Comparison of ENCODE assay signal across 11 mouse cellular contexts in genomic region chr1:53844914-53845612, GRCm38 (mm10).
DNase-seq lines count a peak whose midpoint lies in the region; ATAC-seq and TF ChIP-seq lines count a peak whose summit lies in the region.
"Had no signal": no experiment of that assay in that cellular context is flagged by ENCODE, and none has a peak within 500 bp of the region (broad histone marks: within the 10 kb centered on the region; RNA-seq: fewer than 3 reads in every experiment).

No protein-coding gene starts in this region.

- H3K4me1 ChIP-seq in liver, adult 2 months (ENCODE audit: control insufficient read depth, insufficient read depth, low read length) = no peaks in the 10 kb centered on the region
- H3K4me1 ChIP-seq in liver, postnatal 0 days (ENCODE audit: insufficient read depth) = peaks cover 3% of the 10 kb centered on the region; the same call in 1 of the 2 replicates
- peaks cover 11% of the 10 kb centered on the region; the same call in 1 of the 2 replicates for H3K4me1 ChIP-seq in neural tube, embryonic 15.5 days
- H3K4me1 ChIP-seq in forebrain, postnatal 0 days (ENCODE audit: insufficient read depth) = no peaks in the 10 kb centered on the region
- H3K4me1 ChIP-seq: limb, embryonic 12.5 days had no signal

- DNase-seq in liver, adult 2 months (ENCODE audit: extremely low read depth, low read depth, low spot score) = peak; percentile 6
- DNase-seq in liver, postnatal 0 days = no peak
- DNase-seq in CD4-positive helper T cell, adult 2 months (ENCODE audit: low read depth, low spot score) = peak; percentile 73
- DNase-seq in induced T-regulatory cell, adult 2 months (ENCODE audit: low read depth) = peak; percentile 77
- no peak for DNase-seq in gastrocnemius, adult 2 months
- no peak for DNase-seq in retina, postnatal 1 day
- no peak for DNase-seq in forebrain, postnatal 0 days
- DNase-seq: adrenal gland, postnatal 25 days; cerebellum, postnatal 14 days had no signal

- intact Hi-C loops in gastrocnemius, adult 2 months (cut with DNase I) = no loop called here

- no peaks in the 10 kb centered on the region for H3K79me2 ChIP-seq in liver, adult 2 months (ENCODE audit: control insufficient read depth, insufficient read depth, low read length)

- TF ChIP-seq EP300 in liver, postnatal 0 days (IDR thresholded peaks at IDR 0.05; ENCODE audit: low read depth) = no peak

- no peak overlapping the region for H3K9ac ChIP-seq in liver, adult 2 months (ENCODE audit: low read depth, low read length)
- H3K9ac ChIP-seq in liver, postnatal 0 days (replicated peaks) = no peak overlapping the region
- no peak overlapping the region for H3K9ac ChIP-seq in neural tube, embryonic 15.5 days (replicated peaks)
- H3K9ac ChIP-seq in forebrain, postnatal 0 days = no peak overlapping the region
- H3K9ac ChIP-seq: limb, embryonic 12.5 days had no signal

- H3K36me3 ChIP-seq in liver, adult 2 months (ENCODE audit: control insufficient read depth, insufficient read depth, low read length) = no peaks in the 10 kb centered on the region
- no peaks in the 10 kb centered on the region for H3K36me3 ChIP-seq in liver, postnatal 0 days (replicated peaks; ENCODE audit: insufficient read depth, low read length)
- H3K36me3 ChIP-seq in neural tube, embryonic 15.5 days = 0 out of 2 replicates have a peak, but pooled peaks cover 7% of the 10 kb centered on the region
- no peaks in the 10 kb centered on the region for H3K36me3 ChIP-seq in forebrain, postnatal 0 days (ENCODE audit: insufficient read depth)
- H3K36me3 ChIP-seq: limb, embryonic 12.5 days had no signal

- H3K9me3 ChIP-seq in liver, postnatal 0 days (ENCODE audit: low read length) = no peaks in the 10 kb centered on the region
- no peaks in the 10 kb centered on the region for H3K9me3 ChIP-seq in neural tube, embryonic 15.5 days (replicated peaks)
- no peaks in the 10 kb centered on the region for H3K9me3 ChIP-seq in forebrain, postnatal 0 days (ENCODE audit: low read length)
- H3K9me3 ChIP-seq: limb, embryonic 12.5 days had no signal

- no peak overlapping the region for H3K4me2 ChIP-seq in liver, postnatal 0 days (ENCODE audit: low read depth, low read length)
- no peak overlapping the region for H3K4me2 ChIP-seq in neural tube, embryonic 15.5 days
- no peak overlapping the region for H3K4me2 ChIP-seq in forebrain, postnatal 0 days (ENCODE audit: low read depth)
- H3K4me2 ChIP-seq: limb, embryonic 12.5 days had no signal

- no peaks in the 10 kb centered on the region for H3K27me3 ChIP-seq in liver, adult 2 months (ENCODE audit: control insufficient read depth, insufficient read depth, low read length)
- H3K27me3 ChIP-seq in liver, postnatal 0 days (ENCODE audit: insufficient read depth, low read length) = no peaks in the 10 kb centered on the region
- no peaks in the 10 kb centered on the region for H3K27me3 ChIP-seq in neural tube, embryonic 15.5 days (replicated peaks)
- H3K27me3 ChIP-seq in forebrain, postnatal 0 days (ENCODE audit: insufficient read depth, low read length) = no peaks in the 10 kb centered on the region
- H3K27me3 ChIP-seq: limb, embryonic 12.5 days had no signal

- no peak for TF ChIP-seq POLR2A in liver, adult 2 months (IDR thresholded peaks at IDR 0.05; ENCODE audit: extremely low read depth, insufficient read depth, low read length)

- H3K27ac ChIP-seq in liver, adult 2 months (replicated peaks; ENCODE audit: insufficient read depth, low read depth, low read length) = no peak overlapping the region
- H3K27ac ChIP-seq in liver, postnatal 0 days (ENCODE audit: low read depth) = no peak overlapping the region
- H3K27ac ChIP-seq in neural tube, embryonic 15.5 days (replicated peaks) = no peak overlapping the region
- no peak overlapping the region for H3K27ac ChIP-seq in gastrocnemius, adult 2 months
- H3K27ac ChIP-seq in forebrain, postnatal 0 days (ENCODE audit: low read depth, low read length) = no peak overlapping the region
- H3K27ac ChIP-seq: limb, embryonic 12.5 days had no signal

- no peak for ATAC-seq in liver, postnatal 0 days
- 0 out of 2 replicates have a peak, but pooled peaks have one; percentile 16 for ATAC-seq in neural tube, embryonic 15.5 days (ENCODE audit: low FRiP score)
- ATAC-seq in forebrain, postnatal 0 days = no peak

- no peak overlapping the region for H3K4me3 ChIP-seq in liver, adult 2 months (ENCODE audit: insufficient read depth, low read depth, low read length)
- H3K4me3 ChIP-seq in liver, postnatal 0 days (ENCODE audit: low read depth, low read length) = no peak overlapping the region
- H3K4me3 ChIP-seq in neural tube, embryonic 15.5 days (replicated peaks) = no peak overlapping the region
- H3K4me3 ChIP-seq in gastrocnemius, adult 2 months = no peak overlapping the region
- no peak overlapping the region for H3K4me3 ChIP-seq in forebrain, postnatal 0 days (ENCODE audit: low read depth, low read length)
- H3K4me3 ChIP-seq: limb, embryonic 12.5 days had no signal

- 73% methylated on average over 5 of the region's 5 CpGs for WGBS in liver, adult 2 months
- 52% methylated on average over 5 of the region's 5 CpGs for WGBS in liver, postnatal 0 days (ENCODE audit: insufficient replicate concordance)
- 70% methylated on average over 5 of the region's 5 CpGs for WGBS in neural tube, embryonic 15.5 days
- WGBS in forebrain, postnatal 0 days = 68% methylated on average over 5 of the region's 5 CpGs

- no peak for TF ChIP-seq CTCF in liver, adult 2 months (IDR thresholded peaks at IDR 0.05; ENCODE audit: low read depth, low read length)
- TF ChIP-seq CTCF in liver, postnatal 0 days (IDR thresholded peaks at IDR 0.05; ENCODE audit: low read depth) = no peak
- no peak for TF ChIP-seq CTCF in gastrocnemius, adult 2 months (IDR thresholded peaks at IDR 0.05)
- TF ChIP-seq CTCF in forebrain, postnatal 0 days (IDR thresholded peaks at IDR 0.05; ENCODE audit: low read depth) = no peak

Comparison
In these comparisons a context has a peak if more than half of its experiments do, and no peak if none do; other contexts are left out.
1. DNase-seq: peak in liver, adult 2 months (single experiment), CD4-positive helper T cell, adult 2 months (single experiment) and induced T-regulatory cell, adult 2 months (single experiment); none in liver, postnatal 0 days (single experiment), gastrocnemius, adult 2 months (single experiment), retina, postnatal 1 day (single experiment) and forebrain, postnatal 0 days (single experiment).